Mouse (Mus musculus) right cerebral cortex, postnatal 10 days (tissue): ENCODE results near the gene Qtrt1.

ENCODE experiments used
- DNase-seq, 2 experiments: peaks; one replicate each; pipeline ENCODE4 v3.0.0; 2021; ENCODE audit warnings: low spot score in 2 of 2

Qtrt1 gene

DNA sequence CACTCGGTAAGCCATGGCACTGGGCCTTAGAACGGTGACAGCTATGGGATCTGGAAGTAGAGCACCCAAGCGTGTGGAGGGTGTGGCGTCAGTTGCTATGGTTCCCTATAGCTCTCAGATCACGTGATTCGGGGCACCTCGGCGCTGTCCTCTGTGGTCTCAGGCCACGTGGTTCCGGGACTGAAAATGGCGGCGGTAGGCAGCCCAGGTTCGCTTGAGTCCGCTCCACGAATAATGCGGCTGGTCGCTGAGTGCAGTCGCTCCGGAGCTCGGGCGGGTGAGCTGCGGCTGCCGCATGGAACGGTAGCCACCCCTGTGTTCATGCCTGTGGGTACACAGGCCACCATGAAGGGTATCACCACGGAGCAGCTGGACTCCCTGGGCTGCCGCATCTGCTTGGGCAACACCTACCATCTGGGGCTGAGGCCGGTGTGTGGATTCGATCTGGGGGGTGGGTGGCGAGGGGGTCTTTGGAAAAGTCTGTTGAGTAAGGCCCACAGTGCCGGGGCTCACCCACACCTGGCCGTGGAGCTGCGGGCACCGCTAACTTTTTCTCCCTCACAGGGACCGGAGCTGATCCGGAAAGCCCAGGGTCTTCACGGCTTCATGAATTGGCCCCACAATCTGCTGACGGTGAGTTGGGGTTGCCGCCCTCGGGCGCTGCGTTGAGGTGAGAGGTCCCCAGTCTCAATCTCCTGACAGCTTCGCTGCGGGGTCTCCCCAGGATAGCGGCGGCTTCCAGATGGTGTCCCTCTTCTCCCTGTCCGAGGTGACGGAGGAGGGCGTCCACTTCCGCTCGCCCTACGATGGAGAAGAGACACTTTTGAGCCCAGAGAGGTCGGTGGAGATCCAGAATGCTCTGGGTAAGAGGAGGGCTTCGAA lies at the start of gene Qtrt1:
Gene Qtrt1 (plus strand): TSS at position 169 of the 882 bp plus-strand sequence.
- DNase-seq: peak; percentile 94 to 97

DNA sequence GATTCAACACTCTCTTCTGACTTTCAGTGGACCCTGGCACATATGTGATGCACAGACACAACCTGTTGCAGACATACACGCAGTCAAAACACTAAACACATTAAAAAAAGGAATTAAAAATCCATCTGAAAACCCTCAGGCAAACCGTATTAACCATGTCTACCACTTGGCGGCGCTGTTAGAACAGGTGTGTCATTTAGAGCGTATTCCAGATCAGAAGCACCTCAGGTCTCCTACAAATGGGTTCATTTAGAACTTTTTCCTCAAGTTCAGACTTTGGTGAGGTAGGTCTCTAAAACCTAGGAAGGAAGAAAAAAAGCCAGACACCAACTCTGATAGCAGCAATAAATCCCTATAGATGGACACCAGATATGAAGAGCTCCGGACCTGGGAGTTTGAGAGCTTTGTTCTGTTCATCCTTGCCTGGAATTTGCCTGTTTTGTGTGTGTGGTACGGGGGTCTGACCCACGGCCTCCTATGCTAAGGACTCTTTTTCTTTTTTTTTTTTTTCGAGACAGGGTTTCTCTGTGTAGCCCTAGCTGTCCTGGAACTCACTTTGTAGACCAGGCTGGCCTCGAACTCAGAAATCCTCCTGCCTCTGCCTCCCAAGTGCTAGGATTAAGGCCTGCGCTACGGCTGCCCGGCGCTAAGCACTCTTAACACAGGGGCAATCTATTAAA lies 45.0 kb upstream of the Qtrt1 start:
- peak; percentile 75 to 80 for DNase-seq

DNA sequence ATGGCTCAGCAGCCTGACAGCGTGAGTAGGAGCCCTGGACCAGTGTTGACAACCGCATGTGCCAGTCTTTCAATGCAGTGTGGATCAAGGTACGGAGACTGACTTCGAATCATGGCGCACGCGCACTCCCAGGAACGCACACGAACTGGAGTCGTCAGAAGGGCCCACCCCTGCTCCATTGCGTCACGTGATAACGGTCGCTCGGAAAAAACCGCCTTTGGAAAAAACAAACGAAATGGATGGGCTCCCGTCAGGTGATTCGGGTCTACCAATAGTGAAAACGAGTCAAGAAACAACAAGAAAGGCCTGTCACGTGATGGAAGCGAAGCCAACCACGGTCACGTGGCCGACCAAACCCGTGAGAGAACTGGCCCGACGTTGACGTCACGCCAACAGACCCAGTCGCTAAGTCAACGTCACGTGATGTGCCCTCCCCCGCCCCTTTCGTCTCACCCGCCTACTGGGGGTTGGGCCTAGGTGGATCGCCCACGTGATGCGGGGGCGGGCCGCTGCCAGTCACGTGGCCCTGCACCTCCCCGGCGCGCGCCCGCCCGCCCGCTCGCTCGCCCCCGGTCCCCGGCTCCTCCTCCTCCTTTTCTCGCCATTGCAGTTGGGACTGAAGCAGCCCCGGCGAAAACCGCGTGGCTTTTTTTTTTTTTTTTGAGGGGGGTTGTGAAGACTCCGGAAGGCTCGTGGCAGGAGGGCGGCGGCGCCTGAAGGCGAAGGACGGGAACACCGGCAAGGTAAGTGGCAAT lies 44.1 kb upstream of the Qtrt1 start, which contains the start of gene Ilf3:
Gene Ilf3 (plus strand): TSS at position 515 of the 755 bp plus-strand sequence.
- DNase-seq: peak; percentile 100

DNA sequence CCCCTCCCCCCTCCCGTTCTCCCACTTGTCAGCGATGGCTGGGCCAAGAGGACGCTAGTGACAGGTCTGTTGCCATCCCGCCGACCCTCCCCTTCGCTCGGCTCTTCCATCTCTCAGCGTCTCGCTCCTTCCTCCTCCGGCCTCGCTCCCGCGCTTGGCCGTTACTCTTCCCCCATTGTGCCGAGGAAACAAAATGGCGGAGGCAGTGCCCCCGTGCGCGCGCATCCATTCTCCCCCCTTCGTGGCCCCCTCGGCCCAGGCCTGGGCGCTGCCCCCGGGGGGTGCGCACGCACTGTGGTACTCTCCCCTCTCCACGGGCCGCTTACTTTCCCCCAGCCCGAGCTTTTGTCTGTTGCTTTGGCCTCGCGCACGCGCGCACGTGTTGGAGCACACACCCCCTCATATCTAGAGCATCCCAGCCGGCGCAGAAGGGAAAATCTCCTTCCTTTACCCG lies 43.5 kb upstream of the Qtrt1 start:
- peak; percentile 82 to 83 for DNase-seq

DNA sequence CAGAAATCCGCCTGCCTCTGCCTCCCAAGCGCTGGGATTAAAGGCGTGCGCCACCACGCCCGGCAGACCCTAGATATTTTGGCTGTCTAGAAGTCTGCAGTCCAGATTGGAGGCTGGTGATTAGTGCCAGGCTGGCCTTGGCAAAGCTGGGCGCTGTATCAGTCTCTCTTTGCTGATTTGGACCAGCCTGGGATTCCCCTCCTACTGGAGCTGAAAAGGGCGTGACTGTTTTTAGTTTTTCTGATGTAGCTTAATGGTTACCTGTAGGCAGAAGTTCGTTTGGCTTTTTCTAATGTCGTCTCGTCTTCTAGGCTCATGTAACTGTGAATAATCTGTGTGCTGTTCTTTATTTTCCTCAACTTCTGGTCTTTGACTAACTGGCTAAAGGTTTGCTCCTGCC lies 42.6 kb upstream of the Qtrt1 start:
- DNase-seq: no peak

DNA sequence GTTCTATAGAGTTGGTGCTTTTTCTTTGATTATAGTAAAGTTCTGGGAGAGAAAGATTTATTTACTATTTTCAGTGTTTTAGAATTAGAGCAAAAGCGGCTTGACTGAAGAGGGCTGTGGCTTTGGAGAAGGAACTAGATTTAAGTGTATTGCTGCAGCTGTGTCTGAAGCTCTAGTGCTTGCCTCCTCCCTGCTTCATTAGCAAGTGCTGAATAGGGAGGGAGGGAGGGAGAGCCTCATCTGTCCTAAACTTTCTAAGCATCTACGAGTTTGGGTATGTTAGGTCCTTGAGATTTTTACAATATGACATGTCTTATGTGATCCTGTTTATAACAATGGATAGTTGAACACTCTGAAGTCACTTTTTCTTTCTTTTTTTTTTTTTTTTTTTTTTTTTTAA lies 40.8 kb upstream of the Qtrt1 start:
- no peak for DNase-seq

DNA sequence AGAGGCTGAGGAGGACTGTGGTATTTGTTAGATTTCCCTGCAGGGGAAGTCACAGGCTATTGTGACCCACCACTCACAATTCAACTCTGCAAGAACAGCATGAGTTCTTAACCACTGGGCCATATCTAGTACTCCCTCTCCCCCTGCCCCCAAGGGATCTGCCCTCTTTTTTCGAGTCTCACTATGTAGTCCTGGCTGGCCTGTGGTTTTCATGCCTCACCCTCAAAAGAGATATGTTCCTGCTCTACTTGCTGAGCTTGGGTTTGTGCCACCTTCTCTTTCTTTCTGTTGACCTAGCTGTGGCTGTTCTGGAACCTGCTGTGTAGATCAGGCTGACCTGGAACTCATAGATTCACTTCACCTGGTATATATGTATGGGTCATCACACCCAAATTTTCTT lies 39.1 kb upstream of the Qtrt1 start:
- DNase-seq: no peak

DNA sequence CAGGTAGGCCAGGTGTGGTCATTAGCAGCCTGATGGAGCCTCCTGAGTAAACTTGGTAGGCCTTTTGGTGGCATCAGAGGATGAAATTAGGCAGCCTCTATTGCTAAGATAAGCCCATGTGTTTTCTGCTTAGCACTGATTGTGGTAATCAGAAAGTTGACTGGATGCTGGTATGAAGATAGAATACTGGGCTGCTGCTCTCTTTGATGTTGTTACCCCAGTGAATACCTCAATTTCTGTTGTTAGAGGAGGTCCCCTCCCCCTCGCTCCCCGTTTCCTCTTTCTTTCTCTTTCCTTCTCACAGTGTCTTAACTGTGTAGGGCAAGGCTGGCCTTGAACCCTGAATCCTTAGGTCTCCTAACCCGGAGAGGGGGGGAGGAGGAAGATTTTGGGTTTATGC lies 32.4 kb upstream of the Qtrt1 start:
- DNase-seq: no peak

- DNase-seq: no peak
Observed at GRCm38 (mm10) chr9:21380868-21381267, 30.8 kb upstream of the Qtrt1 start.

GRCm38 (mm10) chr9:21383966-21384365 lies 27.7 kb upstream of the Qtrt1 start:
- DNase-seq: no peak

DNA sequence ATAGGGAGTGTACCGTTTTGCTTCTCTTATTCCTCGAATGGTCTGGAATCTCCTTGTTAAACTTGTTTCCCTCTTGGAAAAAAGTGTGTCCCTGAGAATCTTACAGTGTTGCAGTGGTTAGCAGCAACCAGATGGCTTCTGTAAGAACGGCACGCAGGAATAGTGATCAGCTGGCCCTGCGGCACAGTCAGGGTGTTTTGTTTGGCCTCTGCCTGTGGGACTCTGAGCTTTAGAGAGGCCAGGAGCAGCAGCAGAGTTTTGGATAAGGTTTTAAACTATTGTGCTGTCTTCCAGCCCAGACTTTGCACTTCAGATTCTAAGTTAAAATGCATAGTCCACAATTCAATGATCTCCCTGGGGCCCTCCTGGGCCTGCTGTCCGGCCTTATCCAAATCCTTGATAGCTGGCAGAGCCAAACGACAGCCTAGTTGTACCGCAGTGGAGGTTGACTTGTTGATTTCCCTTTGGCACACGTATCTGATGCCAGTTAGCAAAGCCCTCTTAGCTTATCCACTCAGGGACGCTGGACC lies 18.9 kb upstream of the Qtrt1 start:
- no peak for DNase-seq

DNA sequence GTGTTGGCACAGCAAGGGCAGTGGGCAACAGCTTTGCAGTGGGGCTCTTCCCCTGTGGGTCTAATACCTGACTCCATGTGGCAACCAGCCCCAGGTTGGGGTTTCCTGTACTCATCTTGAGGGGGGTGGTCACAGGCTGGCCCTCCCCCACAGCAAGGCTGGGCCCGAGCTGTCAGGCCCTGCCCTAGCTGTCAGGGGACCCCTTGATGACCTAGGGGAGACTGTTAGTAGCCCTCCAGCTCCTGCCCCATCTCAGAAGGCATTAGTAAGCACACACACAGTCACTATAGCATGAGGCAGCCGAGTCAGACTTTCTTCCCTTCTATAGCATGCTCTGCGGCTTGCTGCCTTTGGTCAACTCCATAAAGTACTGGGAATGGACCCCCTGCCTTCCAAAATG lies 15.9 kb upstream of the Qtrt1 start:
- DNase-seq: no peak

DNA sequence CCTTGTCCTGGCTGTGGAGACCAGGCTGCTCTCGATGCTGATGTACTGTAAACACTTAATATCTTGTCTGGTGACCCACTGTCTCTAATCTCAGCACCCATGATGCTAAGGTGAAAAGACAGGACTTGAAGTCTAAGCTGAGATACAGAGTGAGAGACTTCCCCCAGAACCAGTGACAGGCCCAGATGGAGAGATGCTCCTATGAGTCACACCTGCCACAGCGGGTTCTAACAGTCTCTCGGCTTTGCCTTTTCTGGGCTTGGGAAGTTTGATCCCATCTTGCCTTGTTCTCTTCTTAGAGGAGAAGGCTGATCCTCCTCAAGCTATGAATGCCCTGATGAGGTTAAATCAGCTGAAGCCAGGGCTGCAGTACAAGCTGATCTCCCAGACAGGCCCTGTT lies 14.5 kb upstream of the Qtrt1 start:
- no peak for DNase-seq

GRCm38 (mm10) chr9:21401042-21401441 lies 10.6 kb upstream of the Qtrt1 start:
- no peak for DNase-seq

GRCm38 (mm10) chr9:21402764-21403253 lies 8.8 kb upstream of the Qtrt1 start:
- DNase-seq: no peak

GRCm38 (mm10) chr9:21403745-21404144 lies 7.9 kb upstream of the Qtrt1 start:
- DNase-seq: no peak

DNA sequence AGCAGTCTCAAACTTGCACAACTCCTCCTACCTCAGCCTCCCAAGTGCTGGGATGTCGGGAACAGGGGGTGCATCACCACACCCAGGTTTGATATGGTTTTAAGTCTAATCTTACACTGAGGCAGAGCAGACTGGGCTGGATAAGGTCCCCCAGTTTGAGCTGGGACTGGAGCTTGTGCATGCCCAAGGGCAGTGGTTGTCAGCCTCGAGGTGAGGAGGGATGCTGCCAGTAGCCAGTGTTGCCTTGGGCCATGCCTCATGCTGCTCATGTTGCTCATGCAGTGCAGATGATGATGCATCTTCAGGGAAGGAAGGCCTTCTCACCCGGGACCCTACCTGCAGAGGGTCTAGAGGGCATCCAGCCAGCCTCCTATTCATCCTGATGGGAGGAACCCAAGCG lies 6.1 kb upstream of the Qtrt1 start:
- no peak for DNase-seq

DNA sequence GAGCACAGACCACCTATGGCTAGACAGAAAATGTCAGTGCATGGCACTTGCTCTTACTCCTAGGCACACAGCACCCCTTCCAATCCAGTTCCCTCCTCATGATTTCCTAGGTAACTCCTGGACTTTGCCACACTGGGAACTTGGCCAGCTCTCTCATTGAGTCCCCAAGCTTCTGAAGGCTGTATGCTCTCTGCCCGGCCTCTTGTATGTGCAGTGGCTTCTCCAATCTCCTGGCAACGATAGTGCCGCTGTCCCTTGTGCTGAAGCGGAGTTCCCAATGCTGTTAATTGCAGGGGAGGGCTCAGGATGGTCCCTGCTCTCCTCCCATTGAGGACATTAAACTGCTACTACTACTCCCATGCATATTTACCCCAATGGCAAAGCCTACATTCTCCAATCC lies 3.7 kb upstream of the Qtrt1 start:
- DNase-seq: peak; percentile 55 to 67

DNA sequence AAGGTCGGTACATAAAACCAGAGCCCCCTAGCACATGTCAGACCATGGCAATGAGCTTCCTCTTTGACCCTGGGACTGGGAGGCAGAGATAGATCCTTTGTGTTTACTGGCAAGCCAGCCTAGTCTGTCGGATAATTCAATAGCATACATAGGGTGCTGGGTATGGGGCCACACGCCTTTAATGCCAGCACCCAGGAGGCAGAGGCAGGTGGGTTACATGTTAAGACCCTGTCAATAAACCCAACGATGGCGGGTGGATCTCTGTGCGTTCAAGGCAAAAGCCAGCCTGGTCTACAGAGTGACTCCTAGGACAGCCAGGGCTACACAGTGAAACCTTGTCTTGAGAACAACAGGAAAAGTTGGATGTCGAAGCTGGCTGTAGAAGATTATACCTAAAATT lies 3.0 kb upstream of the Qtrt1 start:
- no peak for DNase-seq

DNA sequence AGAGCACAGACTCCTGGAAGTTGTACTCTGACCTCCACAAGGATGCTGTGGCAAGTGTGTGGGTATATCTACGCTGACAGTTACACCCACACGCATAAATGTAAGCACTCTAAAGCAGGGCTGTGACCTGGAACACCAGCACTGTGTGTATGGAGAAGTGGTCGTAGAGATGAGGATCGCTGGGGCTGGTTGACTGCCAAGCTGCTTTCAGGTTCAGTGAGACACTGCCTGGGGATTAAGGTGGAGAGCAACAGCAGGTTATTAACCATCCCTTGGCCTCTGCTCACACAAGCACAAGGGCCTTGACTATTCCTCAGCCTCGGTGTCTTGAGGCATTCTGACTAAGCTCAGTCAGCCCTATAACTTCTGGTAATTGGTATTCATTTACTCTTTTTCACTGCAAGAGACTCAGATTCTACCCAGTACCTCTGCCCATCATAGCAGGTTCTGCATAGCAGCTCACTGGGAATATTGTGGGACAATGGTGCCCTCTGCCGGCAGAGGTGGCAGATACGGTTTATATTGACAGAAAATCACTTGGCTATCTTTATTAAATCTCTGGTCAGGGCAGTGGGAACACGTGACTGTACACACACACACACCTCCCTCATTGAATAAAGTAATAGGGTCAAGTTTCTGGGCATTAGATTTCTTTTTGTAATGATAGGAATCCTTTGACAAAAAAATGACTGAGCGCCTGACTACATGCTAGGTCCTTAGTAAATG lies 1.9 kb upstream of the Qtrt1 start:
- peak; percentile 85 to 90 for DNase-seq

- no peak for DNase-seq
Observed at GRCm38 (mm10) chr9:21417866-21418265, 6.2 kb downstream of the Qtrt1 start.
